Mouse (Mus musculus) cerebellum, adult 8-10 months (tissue): ENCODE measurements around the gene Ssxb3.
"Not testable (repeated sequence)": the region's sequence is repeated elsewhere in the genome, so short reads cannot be mapped to it uniquely, and the experiment has no call there.

Source experiments
- DNase-seq: peaks from one replicate; pipeline ENCODE4 v3.0.0; 2022

Gene Ssxb3

GRCm38 (mm10) chrX:8591716-8592115, at the start of gene Ssxb3:
Gene Ssxb3 (minus strand): TSS chrX:8591816.
- DNase-seq = not testable (repeated sequence)

- not testable (repeated sequence) for DNase-seq
These were observed 43.5 kb downstream of the Ssxb3 start, which contains the start of gene Ssxb6 for GRCm38 (mm10) chrX:8548155-8548554. Gene Ssxb6 (minus strand): TSS chrX:8548255.
